Mouse (Mus musculus) left cerebral cortex, postnatal 10 days (tissue): ENCODE measurements around the gene Dpt. TPM values are rescaled to one million over a fixed set of nuclear protein-coding genes. Genes with fewer than 3 reads are reported as not detected.
"Not testable (repeated sequence)": the region's sequence is repeated elsewhere in the genome, so short reads cannot be mapped to it uniquely, and the experiment has no call there.

Source experiments
- DNase-seq, 2 experiments: peaks; one replicate each; pipeline ENCODE4 v3.0.0; 2021 to 2022; ENCODE audit warnings: low spot score in 2 of 2, mixed read lengths in 1 of 2; ENCODE audit errors: extremely low spot score in 1 of 2
- intact Hi-C: fragments of 180-260 bp; cut with DNase I; formaldehyde crosslinking; loops from one replicate; pipeline ENCODE4 v1.15.1; 2025
- total RNA-seq, 2 experiments: library from RNA; stranded (reverse); gene quantifications; 2 replicates each; pipeline ENCODE4 v1.2.3; 2021

Gene Dpt
- under 1 TPM in 1 of 2 experiments, not detected in 1; 0.47 TPM for total RNA-seq

DNA sequence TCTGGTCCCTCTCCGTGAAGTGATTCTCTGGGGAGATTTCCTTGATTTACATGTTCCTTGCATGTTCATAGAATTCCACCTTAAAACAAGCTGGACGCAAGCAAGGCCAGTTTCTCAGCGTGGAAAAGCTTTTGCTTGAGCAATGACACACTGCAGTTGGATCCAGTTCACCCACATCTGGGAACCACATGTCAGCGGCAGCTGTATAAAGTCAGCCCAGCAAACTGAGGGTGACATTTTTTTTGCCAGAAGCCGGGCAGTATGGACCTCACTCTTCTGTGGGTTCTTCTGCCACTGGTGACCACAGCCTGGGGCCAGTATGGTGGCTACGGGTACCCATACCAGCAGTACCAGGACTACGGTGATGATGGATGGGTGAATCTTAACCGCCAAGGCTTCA, at the start of gene Dpt:
Dpt (plus strand) TSS at position 174 of the 400 bp plus-strand sequence.
- no peak for DNase-seq
- intact Hi-C loops: no loop called here

DNA sequence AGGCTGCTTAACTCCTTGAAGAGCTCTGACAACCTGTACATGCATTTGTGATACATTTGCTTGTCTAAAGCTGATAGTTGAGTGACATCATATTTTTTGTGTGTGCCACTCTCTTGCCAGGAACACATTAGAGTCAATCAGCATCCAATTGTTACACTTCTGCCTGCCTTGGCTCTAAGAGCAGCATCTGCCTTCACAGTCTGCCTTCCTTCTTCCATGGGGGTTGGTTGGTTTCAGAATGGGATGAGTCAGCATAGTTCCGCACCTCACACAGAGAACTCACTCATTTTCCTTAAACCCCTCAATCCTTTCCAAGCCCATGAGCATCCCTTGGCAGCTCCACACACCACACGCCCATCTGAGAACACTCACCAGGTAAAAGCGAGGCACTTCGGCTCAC, 42.7 kb upstream of the Dpt start:
- intact Hi-C loops: no loop called here

DNA sequence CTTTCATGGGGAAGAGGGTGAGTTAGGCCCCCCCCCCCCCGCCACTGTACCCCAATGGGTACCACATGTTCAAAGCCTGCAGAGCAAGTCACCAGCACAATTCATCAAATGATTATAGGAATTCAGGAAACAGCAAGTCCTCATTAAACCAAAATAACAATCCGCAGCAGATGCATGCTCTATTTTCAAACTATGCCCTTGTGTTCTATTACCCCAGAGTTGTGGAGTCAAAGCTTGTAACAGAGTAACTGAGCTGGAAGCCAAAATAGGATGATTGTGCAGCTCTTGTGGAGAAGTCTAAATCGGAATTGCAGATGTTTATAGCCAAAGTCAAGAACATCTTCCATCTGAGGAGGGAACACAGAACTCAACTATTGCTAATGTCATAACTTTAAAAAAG, 40.8 kb upstream of the Dpt start:
- intact Hi-C loops: loop anchor here (5.0 kb wide), 1 partner anchor 282 kb away; no protein-coding TSS in a partner anchor
- DNase-seq: no peak

More for the DNA sequence above, 42.7 kb upstream of the Dpt start:
- no peak for DNase-seq

DNA sequence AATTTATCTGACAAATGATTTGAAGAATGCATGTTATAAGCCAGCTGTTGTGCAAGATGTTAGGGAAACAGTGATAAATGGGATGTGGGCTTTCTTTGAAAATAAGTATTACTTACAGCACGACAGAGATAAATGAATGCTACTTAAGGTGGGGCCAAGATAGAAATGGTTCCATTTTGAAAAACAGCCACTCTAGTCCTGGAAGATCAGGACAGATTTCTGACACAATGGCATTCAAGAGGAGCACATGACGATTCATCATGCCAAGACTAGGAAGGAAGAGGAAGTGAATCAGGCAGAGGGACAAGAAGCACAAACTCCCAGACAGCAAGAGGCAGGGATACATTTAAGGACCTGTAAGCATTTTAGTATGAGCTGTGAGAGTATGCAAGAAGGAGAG, 39.5 kb upstream of the Dpt start:
- intact Hi-C loops: loop anchor here (5.0 kb wide), 1 partner anchor 280 kb away; no protein-coding TSS in a partner anchor
- DNase-seq: no peak

DNA sequence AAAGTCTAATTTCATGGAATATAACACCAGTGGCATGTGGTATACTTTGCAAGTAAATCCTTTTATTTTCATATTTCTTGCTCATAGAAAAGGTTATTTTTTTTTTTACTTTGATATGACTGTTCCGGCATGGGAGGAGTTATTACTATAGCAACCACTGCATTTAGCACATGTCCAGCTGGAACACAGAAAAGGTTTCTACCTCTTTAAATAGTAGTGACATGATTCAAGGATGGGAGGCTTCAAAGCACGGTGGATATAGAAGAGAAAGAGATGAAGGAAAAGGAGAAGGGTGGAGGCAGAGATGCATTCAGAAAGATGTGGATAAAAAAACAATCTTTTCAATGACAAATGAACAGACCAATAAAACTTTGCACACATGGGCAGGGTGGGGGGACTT, 38.0 kb upstream of the Dpt start:
- intact Hi-C loops: loop anchor here (5.0 kb wide), 1 partner anchor 279 kb away; no protein-coding TSS in a partner anchor

DNA sequence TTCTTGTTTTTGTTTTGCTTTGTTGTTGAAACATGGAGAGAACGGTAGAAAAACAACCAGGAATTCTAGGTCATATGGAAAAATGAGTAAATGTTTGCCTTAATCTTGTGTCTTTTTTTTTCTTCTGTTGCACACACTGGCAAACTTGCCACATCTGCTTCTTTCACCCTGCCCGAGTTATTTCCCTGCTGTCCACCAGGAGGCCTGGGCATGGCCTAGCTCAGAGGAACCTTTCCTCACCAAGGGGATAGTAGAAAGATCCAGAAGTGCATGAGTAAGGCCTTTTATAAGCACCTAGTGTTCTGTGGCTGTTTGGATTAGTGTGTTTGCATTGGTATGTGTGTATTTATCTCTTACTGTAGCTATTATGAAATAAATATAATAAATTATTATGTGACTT, 34.2 kb upstream of the Dpt start:
- intact Hi-C loops: loop anchor here (10.0 kb wide), 1 partner anchor 307 kb away; the partner anchor contains the start of gene Atp1b1
- DNase-seq: no peak

More for the DNA sequence above, 38.0 kb upstream of the Dpt start:
- no peak for DNase-seq

DNA sequence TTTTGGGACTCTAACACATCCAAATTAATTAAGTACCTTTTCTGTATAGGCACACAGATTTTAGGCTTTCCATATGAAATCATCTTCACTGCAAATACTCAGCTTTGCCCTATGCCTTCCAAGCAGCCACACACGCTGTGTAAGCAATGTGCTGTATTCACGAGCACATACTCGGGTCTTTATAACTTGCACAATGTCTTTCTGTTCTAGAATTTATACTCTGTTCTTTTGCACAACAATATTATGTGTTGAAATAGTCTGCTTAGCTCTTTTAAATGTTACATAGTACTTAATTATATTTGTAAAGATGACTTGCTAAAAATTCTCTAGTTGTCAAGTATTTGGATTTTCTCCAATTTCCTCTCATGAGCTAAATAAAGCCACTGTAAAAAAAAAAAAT, 29.8 kb upstream of the Dpt start:
- intact Hi-C loops: loop anchor here (10.0 kb wide), 1 partner anchor 312 kb away; the partner anchor contains the start of gene Atp1b1
- no peak for DNase-seq

DNA sequence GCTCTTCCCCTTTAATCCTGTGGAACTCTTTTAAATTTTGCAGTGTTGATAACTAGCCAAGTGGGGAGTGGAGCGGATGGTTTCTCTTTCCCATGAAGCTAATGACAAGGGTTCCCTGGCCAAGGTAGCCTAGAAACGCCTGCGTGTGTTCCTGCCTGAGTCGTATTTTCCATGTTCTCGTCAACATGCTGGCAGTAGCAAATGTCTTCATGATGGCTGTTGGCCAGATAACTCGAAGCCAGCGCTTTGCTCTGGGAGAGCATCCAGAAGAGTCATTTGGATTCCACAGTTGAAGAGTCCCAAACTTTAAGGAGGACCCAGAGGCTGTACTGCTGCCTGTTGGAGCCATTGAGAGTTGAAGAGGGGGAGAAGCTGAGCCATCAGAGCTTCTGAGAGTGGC, 25.8 kb upstream of the Dpt start:
- intact Hi-C loops: no loop called here
- peak; percentile 48 to 73 for DNase-seq

DNA sequence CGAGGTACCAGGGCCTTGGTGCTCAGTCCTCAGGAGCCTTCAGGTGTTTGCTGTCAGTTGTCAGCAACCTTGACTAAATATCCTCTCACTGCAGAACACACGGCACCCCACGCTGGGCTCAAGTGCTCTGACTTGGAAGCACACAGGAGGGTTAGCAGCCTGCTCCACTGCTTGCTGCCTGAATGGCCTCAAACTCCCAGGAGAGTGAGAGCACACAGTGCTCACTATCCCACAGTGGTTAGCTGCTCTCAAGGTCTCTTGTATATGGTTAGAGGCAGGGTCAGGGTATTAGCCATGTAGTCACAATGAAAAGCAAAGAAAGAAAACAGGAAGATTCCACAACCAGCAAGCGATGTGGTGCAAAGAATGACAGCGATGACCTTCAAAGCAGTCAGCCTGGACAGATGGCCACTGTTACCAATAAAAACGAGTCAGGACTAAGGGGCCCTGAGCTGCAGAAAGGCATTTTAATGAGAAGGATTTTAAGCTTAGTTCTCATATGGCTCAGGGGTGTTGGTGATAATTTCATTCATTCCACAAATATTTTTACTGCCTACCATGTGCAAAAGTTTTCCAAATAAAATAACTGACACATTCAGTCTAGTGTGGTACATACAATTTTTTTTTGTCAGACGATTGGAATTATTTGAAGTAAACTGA, 15.5 kb upstream of the Dpt start:
- intact Hi-C loops: no loop called here
- DNase-seq: no peak

DNA sequence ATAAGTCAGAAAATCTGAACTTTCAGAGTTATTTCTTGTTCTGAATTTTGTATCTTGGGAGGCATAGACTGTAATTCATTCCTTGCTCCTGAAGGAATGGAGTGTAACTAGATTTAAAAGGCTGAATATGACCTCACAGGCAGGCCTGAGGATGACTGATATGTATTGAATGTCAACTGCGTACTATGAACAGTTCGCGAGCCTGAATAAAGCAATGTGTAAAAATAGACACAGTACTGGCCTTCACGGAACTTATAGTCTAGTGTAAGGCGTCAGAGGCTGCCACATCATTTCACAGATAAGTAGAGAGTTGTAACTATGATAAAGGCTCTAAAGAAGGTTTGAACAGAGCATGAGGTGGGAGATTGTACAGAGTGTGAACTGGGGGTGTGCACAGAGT, 10.3 kb upstream of the Dpt start:
- intact Hi-C loops: no loop called here
- DNase-seq: no peak

DNA sequence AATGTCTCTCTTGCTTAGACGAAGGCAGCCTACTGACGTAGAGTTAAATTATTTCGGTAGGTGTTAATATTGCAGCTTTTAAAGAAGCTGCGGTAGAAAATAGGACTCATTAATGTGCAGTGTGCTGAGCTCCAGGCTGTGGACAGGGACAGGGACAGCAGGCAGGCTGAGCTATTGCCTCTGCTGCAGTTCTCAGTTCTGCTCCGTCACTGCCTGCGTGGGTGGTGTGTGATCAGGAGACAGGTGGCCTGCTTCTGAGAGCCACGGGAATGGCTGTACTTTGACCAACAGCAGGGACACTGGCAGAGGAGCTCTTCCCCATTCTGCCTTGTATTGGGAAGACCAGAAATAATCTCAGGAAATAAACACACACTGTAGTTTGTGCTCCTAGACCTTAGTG, 8.7 kb upstream of the Dpt start:
- DNase-seq: peak; percentile 54 to 78
- intact Hi-C loops: no loop called here

DNA sequence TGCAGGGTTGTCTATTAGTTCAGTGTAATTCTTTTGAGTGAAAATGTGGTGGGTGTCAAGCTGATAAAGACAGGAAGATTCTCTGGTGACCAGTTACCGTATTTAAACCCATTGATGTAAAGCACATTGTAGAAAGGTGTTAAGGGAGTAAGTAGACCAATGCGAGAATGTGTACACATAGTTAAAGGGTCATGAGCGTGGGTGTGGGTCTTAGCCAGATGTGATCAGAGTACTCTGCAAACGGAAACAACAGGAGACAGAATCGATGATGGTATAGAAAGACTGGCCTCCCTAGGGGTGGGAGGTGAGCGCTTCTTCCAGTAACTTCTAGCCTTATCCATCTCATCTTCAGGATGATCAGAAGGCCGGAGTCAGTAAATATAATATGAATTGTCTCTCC, 8.2 kb upstream of the Dpt start:
- intact Hi-C loops: no loop called here
- no peak for DNase-seq

DNA sequence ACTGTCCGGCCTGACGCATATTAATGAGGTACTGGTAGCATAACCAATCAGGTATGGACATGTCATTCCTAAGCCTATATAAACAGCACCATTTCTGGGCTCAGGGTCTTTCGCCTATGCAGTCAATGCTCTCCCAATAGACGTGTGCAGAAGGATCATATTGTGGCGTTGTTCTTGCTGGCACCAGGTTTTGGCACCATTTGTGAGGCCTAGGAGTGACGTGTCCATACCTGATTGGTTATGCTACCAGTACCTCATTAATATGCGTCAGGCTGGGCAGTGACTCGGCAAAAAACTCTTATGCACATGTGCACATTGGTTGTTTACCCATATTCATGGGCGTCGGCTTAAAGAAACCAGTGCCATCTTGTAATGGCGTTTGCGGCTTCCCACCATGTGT, 6.1 kb upstream of the Dpt start:
- DNase-seq, intact Hi-C loops: not testable (repeated sequence)

DNA sequence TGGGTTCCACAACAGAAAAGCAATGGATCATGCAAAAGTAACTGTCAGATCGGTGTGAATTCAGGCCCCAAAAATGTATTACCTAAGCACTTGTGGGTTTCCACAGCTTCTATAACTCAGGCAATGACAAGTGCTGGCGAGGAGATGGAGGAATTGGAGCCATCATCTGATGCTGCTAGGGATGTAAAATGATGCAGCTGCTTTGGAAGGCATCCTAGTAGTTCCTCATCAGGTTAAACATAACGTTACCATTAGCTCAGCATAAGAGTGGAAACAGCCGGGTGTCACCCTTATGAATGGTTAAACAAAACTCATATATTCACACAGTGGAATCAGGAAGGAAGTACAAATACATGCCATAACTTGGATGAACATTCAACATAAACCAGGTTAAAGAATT, 3.4 kb upstream of the Dpt start:
- no peak for DNase-seq
- intact Hi-C loops: no loop called here

DNA sequence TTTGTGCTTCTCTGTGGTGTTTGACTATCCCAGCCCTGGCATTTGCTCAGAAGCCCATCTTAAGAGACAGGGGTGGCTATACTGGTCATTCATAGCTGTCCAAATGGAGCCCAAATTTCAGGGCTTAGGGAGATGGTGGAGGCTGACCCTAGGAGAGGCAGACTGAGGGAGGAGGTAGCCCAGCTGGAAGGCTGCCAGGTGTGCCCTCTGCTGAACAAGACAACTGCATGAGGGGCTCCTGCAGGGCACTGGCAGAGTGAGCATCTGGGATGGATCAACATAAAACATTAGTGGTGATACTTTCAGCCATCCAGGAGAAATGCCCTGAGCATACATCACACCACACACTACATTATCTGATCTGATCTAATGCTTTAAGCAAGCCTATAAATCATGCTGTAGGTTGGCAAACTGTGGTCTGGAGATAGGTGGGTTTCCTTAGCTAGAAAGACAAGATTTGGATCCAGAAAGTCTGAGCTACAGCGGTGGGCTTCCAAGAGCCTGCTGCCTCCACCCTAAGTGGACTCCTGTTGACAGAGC, 1.4 kb downstream of the Dpt start:
- no peak for DNase-seq

DNA sequence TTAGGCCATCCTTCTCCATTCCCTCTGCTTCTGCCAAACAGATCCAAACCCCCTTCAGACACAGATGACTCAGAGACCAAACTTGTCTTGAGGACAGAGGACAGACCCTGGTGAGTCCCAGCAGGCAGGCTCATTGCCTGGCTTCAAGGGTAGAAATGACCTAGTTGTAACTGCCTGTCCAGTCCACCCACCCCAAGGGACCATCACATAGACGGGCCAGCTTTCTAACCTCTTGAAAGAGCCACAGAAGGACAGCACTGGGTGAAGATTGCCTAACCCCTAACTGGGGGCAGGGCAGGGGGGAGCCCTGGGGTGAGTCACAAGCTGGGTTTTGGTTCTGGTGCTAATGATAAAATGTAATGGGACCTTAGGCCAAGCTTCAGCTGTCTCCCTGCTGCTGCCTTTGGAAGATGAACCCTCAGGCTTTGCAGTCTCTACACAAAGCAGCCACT, 2.1 kb downstream of the Dpt start:
- intact Hi-C loops: no loop called here
- DNase-seq: no peak

More for the DNA sequence above, 1.4 kb downstream of the Dpt start:
- intact Hi-C loops: no loop called here

DNA sequence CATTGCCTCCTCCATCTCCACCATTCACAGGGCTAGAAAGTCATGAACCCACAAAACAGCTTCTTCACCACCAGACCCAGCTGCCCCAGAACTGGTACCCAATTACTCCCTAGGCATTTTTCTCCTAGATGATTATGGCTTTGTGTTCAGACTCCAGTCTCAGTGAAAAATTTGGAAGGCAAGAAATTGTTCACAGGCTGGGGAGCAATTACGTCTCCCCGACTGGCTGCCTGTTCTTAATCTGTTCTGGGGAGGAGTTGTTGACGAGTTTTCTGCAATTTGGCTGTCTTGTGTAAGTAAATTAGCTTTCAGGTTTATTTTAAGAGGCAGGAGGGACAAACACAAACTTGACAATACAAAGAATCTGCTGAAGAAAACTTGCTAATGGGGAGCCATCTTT, 2.7 kb downstream of the Dpt start:
- intact Hi-C loops: no loop called here
- no peak for DNase-seq

DNA sequence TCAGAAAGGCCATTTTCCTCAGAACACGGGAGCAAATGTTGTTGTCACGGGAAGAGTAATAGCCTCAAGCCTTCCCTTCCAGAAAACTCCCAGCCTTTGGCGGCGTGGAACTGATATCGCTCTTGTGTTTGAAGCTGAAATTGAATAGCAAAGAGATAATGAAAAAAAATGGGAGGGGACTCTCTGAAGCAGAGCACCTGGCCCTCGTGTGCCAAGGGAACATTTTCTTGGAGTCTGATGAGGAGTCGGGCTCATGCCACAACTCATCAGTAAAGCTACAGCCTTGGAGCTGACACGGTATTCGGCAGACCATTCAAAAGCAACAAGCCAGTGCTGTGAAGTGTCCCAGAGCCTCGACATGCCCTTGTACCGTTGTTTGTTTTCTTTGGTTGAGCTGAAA, 7.8 kb downstream of the Dpt start:
- intact Hi-C loops: no loop called here
- DNase-seq: no peak

DNA sequence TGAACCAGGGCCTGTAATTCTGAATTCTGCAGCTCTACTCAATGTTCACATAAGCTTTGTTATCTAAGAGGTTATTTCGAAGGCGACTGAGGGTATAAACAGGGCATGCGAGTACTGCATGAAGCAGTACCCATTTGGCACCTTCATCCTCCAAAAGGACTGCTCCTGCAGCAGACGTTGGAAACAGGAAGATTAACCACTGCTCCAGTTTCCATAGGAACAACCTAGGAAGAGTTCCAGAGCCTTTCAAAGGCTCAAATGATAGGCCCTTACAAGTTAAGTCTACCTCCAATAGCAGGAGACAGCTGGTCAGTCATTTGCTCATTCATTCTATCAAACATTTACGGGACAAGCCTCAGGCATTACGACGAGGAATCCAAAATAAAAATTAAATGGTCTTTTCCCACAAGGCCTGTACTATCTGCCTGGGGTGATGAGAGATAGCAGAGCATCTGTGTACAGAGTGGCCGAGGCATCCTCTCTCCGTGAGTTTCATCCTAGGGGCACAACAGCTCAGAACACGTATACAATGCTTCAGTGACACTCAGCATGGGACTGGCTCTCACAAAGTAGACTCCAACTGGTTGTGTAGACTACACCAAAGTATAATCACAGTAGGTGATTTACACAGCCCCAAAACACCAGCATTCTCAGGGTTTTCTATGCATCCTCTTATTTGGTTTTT, 8.4 kb downstream of the Dpt start:
- no peak for DNase-seq
- intact Hi-C loops: no loop called here

DNA sequence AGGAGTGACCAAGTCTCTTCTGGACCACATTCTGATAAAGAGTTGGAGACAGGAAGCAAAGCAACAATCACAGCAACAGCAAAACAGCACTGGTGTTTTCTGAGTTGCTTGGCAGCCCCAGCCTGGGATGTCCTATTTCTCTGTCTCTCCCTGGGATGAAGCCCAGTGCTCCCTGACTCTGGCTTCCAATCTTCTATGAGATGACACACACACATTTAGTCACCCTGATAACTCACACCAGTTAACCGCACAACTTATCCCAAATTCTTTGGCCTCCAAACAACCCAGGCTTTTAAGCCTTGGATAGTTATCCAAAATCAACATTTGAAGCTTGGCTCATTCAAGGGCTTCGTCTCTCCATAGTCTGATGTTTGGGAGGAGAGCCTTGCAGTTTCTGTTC, 12.9 kb downstream of the Dpt start:
- no peak for DNase-seq
- intact Hi-C loops: no loop called here
